Mouse (Mus musculus) liver, embryonic 14.5 days (tissue): ENCODE data around the gene Slc2a9.

Experiments
- CTCF ChIP-seq: IDR thresholded peaks from 2 replicates; pipeline ENCODE4 v1.5.1; 2016; ENCODE audit warnings: antibody characterized with exemption, low read depth, control low read depth
- EP300 ChIP-seq: IDR thresholded peaks from 2 replicates; pipeline ENCODE4 v1.6.1; 2016; ENCODE audit warnings: antibody characterized with exemption, low read depth

GRCm38 (mm10) chr5:38402288-38402687 lies 100.7 kb downstream of the Slc2a9 start:
- TF ChIP-seq EP300: no peak
- no peak for TF ChIP-seq CTCF
